Comparison of ENCODE assay signal across 9 mouse cellular contexts in the genomic region with DNA sequence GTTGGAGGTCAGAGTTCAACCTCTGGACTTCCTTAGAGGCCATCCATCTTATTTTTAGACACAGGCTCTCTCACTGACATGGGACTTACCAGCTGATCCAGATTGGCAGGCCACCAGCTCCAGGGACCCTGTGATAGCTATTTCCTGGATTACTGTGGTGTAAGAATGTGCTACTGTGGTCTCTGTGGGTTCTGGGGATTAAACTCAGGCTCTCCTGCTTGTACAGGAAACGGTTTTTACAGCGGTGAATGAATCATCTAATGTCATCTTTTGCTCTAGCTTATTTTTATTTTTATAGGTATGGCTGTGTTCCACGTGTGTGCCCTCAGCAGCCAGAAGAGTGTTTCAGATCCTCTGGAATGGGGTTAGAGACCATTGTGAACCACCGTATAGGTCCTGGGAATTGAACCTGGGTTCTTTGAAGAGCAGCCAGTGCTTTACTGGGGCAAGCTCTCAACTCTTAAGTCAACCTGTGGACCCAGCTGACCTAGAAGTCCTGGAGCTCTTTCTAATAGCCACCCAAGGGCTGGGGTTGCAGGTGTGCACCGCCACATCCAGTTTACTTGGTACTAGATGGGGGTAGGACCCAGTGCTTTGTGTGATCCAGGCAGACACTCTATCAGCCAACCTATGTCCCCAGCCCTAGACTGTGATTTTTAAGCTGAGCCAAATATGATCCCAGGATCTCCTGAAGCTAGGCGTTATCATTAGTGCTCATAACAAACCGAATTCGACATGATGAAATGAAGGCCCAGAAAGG.
DNase-seq lines count a peak whose midpoint lies in the region; ATAC-seq and TF ChIP-seq lines count a peak whose summit lies in the region.
"Had no signal": no experiment of that assay in that cellular context is flagged by ENCODE, and none has a peak within 500 bp of the region (broad histone marks: within the 10 kb centered on the region; RNA-seq: fewer than 3 reads in every experiment).

No protein-coding gene starts in this region.

- peaks cover 21% of the 10 kb centered on the region for H3K4me1 ChIP-seq in forebrain, embryonic 10.5 days
- H3K4me1 ChIP-seq in forebrain, postnatal 0 days (ENCODE audit: insufficient read depth): peaks cover 5% of the 10 kb centered on the region; the same call in 1 of the 2 replicates
- H3K4me1 ChIP-seq in heart, postnatal 0 days (ENCODE audit: control insufficient read depth, insufficient read depth): peaks cover 46% of the 10 kb centered on the region
- H3K4me1 ChIP-seq in liver, embryonic 11.5 days (replicated peaks; ENCODE audit: control insufficient read depth, insufficient read depth, low read length): peaks cover 38% of the 10 kb centered on the region

- H3K27me3 ChIP-seq in forebrain, embryonic 10.5 days (ENCODE audit: poor library complexity, severe bottlenecking): no peaks in the 10 kb centered on the region
- no peaks in the 10 kb centered on the region for H3K27me3 ChIP-seq in forebrain, postnatal 0 days (ENCODE audit: insufficient read depth, low read length)
- H3K27me3 ChIP-seq in C2C12 (ENCODE audit: control insufficient read depth, insufficient read depth, insufficient read length): no peaks in the 10 kb centered on the region
- H3K27me3 ChIP-seq in heart, postnatal 0 days (ENCODE audit: control insufficient read depth, insufficient read depth, low read length): no peaks in the 10 kb centered on the region
- H3K27me3 ChIP-seq in liver, embryonic 11.5 days (replicated peaks; ENCODE audit: control insufficient read depth, insufficient read depth, low read length): no peaks in the 10 kb centered on the region
- H3K27me3 ChIP-seq: liver, embryonic 15.5 days had no signal

- no peaks in the 10 kb centered on the region for H3K9me3 ChIP-seq in forebrain, embryonic 10.5 days
- no peaks in the 10 kb centered on the region for H3K9me3 ChIP-seq in forebrain, postnatal 0 days (ENCODE audit: low read length)
- H3K9me3 ChIP-seq in heart, postnatal 0 days (replicated peaks; ENCODE audit: control insufficient read depth, low read length): no peaks in the 10 kb centered on the region
- no peaks in the 10 kb centered on the region for H3K9me3 ChIP-seq in liver, embryonic 11.5 days (ENCODE audit: control insufficient read depth, low read length)
- H3K9me3 ChIP-seq: liver, embryonic 15.5 days had no signal

- 88% methylated on average over 8 of the region's 8 CpGs for WGBS in forebrain, embryonic 10.5 days
- WGBS in forebrain, postnatal 0 days: 64% methylated on average over 8 of the region's 8 CpGs
- WGBS in heart, postnatal 0 days: 45% methylated on average over 8 of the region's 8 CpGs
- WGBS in liver, embryonic 11.5 days: 62% methylated on average over 8 of the region's 8 CpGs

- no peaks in the 10 kb centered on the region for H3K79me2 ChIP-seq in C2C12 (ENCODE audit: control insufficient read depth, insufficient read depth)

- no peak for TF ChIP-seq EP300 in heart, postnatal 0 days (IDR thresholded peaks at IDR 0.05; ENCODE audit: low read depth)

- peaks cover 9% of the 10 kb centered on the region for H3K36me3 ChIP-seq in forebrain, embryonic 10.5 days (replicated peaks)
- peaks cover 16% of the 10 kb centered on the region for H3K36me3 ChIP-seq in forebrain, postnatal 0 days (ENCODE audit: insufficient read depth)
- H3K36me3 ChIP-seq in C2C12 (ENCODE audit: control insufficient read depth, insufficient read depth): no peaks in the 10 kb centered on the region
- H3K36me3 ChIP-seq in heart, postnatal 0 days (replicated peaks; ENCODE audit: control insufficient read depth, insufficient read depth, low read length): no peaks in the 10 kb centered on the region
- H3K36me3 ChIP-seq in liver, embryonic 11.5 days (ENCODE audit: control insufficient read depth, insufficient read depth, low read length): no peaks in the 10 kb centered on the region
- H3K36me3 ChIP-seq: liver, embryonic 15.5 days had no signal

- H3K79me3 ChIP-seq in C2C12 (ENCODE audit: low read depth): no peaks in the 10 kb centered on the region

- no peak for ATAC-seq in forebrain, postnatal 0 days
- no peak for ATAC-seq in heart, postnatal 0 days (ENCODE audit: insufficient read depth, low read depth)
- no peak for ATAC-seq in liver, embryonic 11.5 days (replicated peaks; ENCODE audit: low FRiP score)

- H3K9ac ChIP-seq in forebrain, postnatal 0 days: no peak overlapping the region
- H3K9ac ChIP-seq in heart, postnatal 0 days (replicated peaks; ENCODE audit: low read depth, low read length): no peak overlapping the region
- H3K9ac ChIP-seq in liver, embryonic 11.5 days (ENCODE audit: low read depth, low read length): no peak overlapping the region
- H3K9ac ChIP-seq: liver, embryonic 15.5 days had no signal

- no peak overlapping the region for H3ac ChIP-seq in C2C12 (ENCODE audit: control insufficient read depth, insufficient read length, low read depth)

- H3K4me3 ChIP-seq in forebrain, embryonic 10.5 days: no peak overlapping the region
- no peak overlapping the region for H3K4me3 ChIP-seq in forebrain, postnatal 0 days (ENCODE audit: low read depth, low read length)
- H3K4me3 ChIP-seq in C2C12 (ENCODE audit: insufficient read depth, poor library complexity, severe bottlenecking): no peak overlapping the region
- no peak overlapping the region for H3K4me3 ChIP-seq in heart, postnatal 0 days (ENCODE audit: low read depth, low read length)
- no peak overlapping the region for H3K4me3 ChIP-seq in liver, embryonic 11.5 days (ENCODE audit: low read depth, low read length)
- H3K4me3 ChIP-seq: liver, embryonic 15.5 days had no signal

- DNase-seq in forebrain, embryonic 10.5 days (ENCODE audit: extremely low spot score, low spot score): no peak
- DNase-seq in forebrain, postnatal 0 days: no peak
- peak; percentile 36 for DNase-seq in heart, postnatal 0 days (ENCODE audit: low spot score)
- DNase-seq in liver, embryonic 11.5 days (ENCODE audit: low spot score): no peak
- no peak for DNase-seq in gastrocnemius, adult 18-20 months (ENCODE audit: low spot score)
- DNase-seq in adrenal gland, postnatal 4 days (ENCODE audit: low spot score in 2 of 2): no peak
- no peak for DNase-seq in MN1 (ENCODE audit: low spot score)

- TF ChIP-seq CTCF in forebrain, postnatal 0 days (IDR thresholded peaks at IDR 0.05; ENCODE audit: low read depth): no peak
- TF ChIP-seq CTCF in C2C12 (IDR thresholded peaks at IDR 0.05; ENCODE audit: control insufficient read depth, insufficient read depth, insufficient read length): no peak
- TF ChIP-seq CTCF in heart, postnatal 0 days (IDR thresholded peaks at IDR 0.05; ENCODE audit: low read depth): no peak

- H3K4me2 ChIP-seq in forebrain, postnatal 0 days (ENCODE audit: low read depth): no peak overlapping the region
- no peak overlapping the region for H3K4me2 ChIP-seq in heart, postnatal 0 days (ENCODE audit: low read depth, low read length)
- no peak overlapping the region for H3K4me2 ChIP-seq in liver, embryonic 11.5 days
- H3K4me2 ChIP-seq: liver, embryonic 15.5 days had no signal

- H3K27ac ChIP-seq in forebrain, embryonic 10.5 days: 0 out of 2 replicates have a peak overlapping the region, but pooled peaks have one; percentile 44
- H3K27ac ChIP-seq in forebrain, postnatal 0 days (ENCODE audit: low read depth, low read length): no peak overlapping the region
- H3K27ac ChIP-seq in heart, postnatal 0 days (ENCODE audit: low read depth): peak overlapping the region; percentile 82
- H3K27ac ChIP-seq in liver, embryonic 11.5 days (ENCODE audit: low read depth, low read length): peak overlapping the region; percentile 35; the same call in 1 of the 2 replicates
- H3K27ac ChIP-seq: liver, embryonic 15.5 days had no signal

TF ChIP-seq in C2C12, 6 proteins besides CTCF, POLR2A, EP300 and RAD21:
- TF ChIP-seq FOSL1 (IDR thresholded peaks at IDR 0.05; ENCODE audit: insufficient read depth, low read length, poor library complexity, severe bottlenecking) (peak; percentile 64), CEBPB (IDR thresholded peaks at IDR 0.05; ENCODE audit: low read depth) (peak; percentile 0), MYOG (IDR thresholded peaks at IDR 0.05; ENCODE audit: control insufficient read depth, extremely low read depth, insufficient read length) (no peak), MAX (IDR thresholded peaks at IDR 0.05) (peak; percentile 84), MYOD1 (IDR thresholded peaks at IDR 0.05; ENCODE audit: control insufficient read depth, insufficient read length, low read depth) (peak; percentile 4), USF1 (IDR thresholded peaks at IDR 0.05; ENCODE audit: low read depth) (peak; percentile 28)
TF ChIP-seq in C2C12: peak in this region for 5.
